Mouse (Mus musculus) neural tube, embryonic 12.5 days (tissue): Measurements from ENCODE around the gene Zfp36l1. TPM values are rescaled to one million over a fixed set of nuclear protein-coding genes. Genes with fewer than 3 reads are reported as not detected.

Experiments used
- ATAC-seq: fragments of 200-750 bp; cut with Nextera tagmentation; 2 replicates; pipeline ENCODE4 v1.8.0; 2017; ENCODE audit warnings: low read depth, mild to moderate bottlenecking, moderate TSS enrichment, moderate library complexity; ENCODE audit not compliant: low FRiP score
- H3K27ac ChIP-seq: fragments of 300-500 bp; sonication (generic); 2 replicates; pipeline ENCODE4 v1.5.1; 2016
- H3K27me3 ChIP-seq: fragments of 300-500 bp; sonication (generic); replicated peaks from 2 replicates; pipeline ENCODE4 v1.6.1; 2016; ENCODE audit warnings: mild to moderate bottlenecking
- H3K36me3 ChIP-seq: fragments of 300-500 bp; sonication (generic); 2 replicates; pipeline ENCODE4 v1.6.1; 2016; ENCODE audit warnings: mild to moderate bottlenecking
- H3K4me1 ChIP-seq: fragments of 300-500 bp; sonication (generic); 2 replicates; pipeline ENCODE4 v1.6.1; 2016
- H3K4me2 ChIP-seq: fragments of 300-500 bp; sonication (generic); replicated peaks from 2 replicates; pipeline ENCODE4 v1.6.1; 2016; ENCODE audit warnings: mild to moderate bottlenecking
- H3K4me3 ChIP-seq: fragments of 300-500 bp; sonication (generic); 2 replicates; pipeline ENCODE4 v1.5.1; 2016
- H3K9ac ChIP-seq: fragments of 300-500 bp; sonication (generic); 2 replicates; pipeline ENCODE4 v1.6.1; 2016; ENCODE audit warnings: mild to moderate bottlenecking
- H3K9me3 ChIP-seq: fragments of 300-500 bp; sonication (generic); 2 replicates; pipeline ENCODE4 v1.6.1; 2016; ENCODE audit warnings: mild to moderate bottlenecking
- WGBS: fragments of 180-500 bp; shearing (Covaris S2); methylation state at CpG from one replicate; pipeline ENCODE4 v1.1.7; 2016; 5-methylcytosine and 5-hydroxymethylcytosine counted together
- polyA plus RNA-seq: library from polyadenylated mRNA; unstranded; fragments of >200 nt; fragmentation: Nextera tagmentation; extraction: Ambion mirVana; gene quantifications from 2 replicates; pipeline ENCODE4 v1.2.1, GENCODE M21; 2016

Gene Zfp36l1
- polyA plus RNA-seq: 72.3 and 73.0 TPM in 2 replicates

DNA sequence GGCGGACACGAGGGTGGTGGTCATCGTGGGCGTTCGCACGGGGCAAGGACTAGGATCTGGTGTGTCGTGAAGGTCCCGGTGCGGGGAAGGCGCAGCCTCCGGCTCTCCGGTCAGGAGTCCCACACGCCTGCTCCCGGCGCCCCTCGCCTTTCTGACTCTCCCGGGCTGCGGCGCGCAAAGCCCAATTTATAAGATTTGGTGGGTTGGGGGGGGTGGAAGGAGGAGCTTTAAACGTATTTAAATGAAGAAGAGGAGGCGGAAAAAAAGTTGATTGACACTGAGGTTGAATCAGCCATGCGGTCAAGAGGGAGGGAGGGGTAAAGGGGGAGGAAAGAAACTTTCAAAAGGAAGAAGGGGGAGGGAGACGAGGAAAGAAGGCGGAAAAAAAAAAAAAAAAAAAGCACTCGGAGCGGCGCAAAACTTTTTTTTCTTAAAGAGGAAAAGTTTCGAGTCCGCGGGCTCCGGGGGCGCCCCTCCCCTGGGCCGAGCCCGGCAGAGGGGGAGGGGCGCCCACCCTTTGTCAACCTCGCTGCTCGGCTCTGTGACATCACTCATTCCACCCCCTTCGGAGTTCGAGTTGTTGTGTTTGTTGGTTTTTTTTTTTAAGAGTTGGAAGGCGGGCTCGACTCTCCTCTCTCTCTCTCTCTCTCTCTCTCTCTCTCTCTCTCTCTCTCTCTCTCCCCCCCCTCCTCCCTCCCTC, at the start of gene Zfp36l1:
Gene Zfp36l1 (minus strand): TSS at position 162 of the 700 bp plus-strand sequence.
- H3K9ac ChIP-seq: peak within 1 kb of the TSS; percentile 91
- peaks cover 26% of the 10 kb centered on the region for H3K4me1 ChIP-seq
- H3K27me3 ChIP-seq: 0 out of 2 replicates have a peak, but pooled peaks cover 6% of the 10 kb centered on the region
- H3K4me2 ChIP-seq: peak within 1 kb of the TSS; percentile 96
- no peaks in the 10 kb centered on the region for H3K9me3 ChIP-seq
- H3K27ac ChIP-seq: peak within 1 kb of the TSS; percentile 82
- under 1% methylated on average over 41 of the region's 42 CpGs for WGBS
- H3K4me3 ChIP-seq: peak within 1 kb of the TSS; percentile 63
- 0 out of 2 replicates have a peak, but pooled peaks have one; percentile 11 for ATAC-seq
- H3K36me3 ChIP-seq: peaks cover 8% of the 10 kb centered on the region; the same call in 1 of the 2 replicates

DNA sequence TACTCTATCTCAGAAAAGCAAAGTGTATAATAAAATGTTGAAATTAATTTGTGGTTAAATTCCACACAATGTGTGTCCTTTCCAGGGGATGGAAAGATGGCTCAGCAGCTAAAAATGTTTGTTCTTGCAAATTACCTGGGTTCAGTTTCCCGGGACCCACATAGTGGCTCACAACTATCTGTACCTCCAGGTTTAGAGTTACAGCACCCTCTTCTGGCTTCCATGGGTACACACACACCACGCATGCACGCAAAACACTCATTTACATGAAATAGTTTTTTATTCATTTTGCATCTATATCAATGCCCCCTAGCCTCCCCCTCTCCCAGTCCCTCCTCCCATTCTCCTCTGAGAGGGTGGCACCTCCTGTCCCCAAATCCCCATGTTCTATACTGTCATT, 49.6 kb upstream of the Zfp36l1 start:
- no peak overlapping the region for H3K9ac ChIP-seq
- peaks cover 4% of the 10 kb centered on the region for H3K36me3 ChIP-seq
- no peaks in the 10 kb centered on the region for H3K9me3 ChIP-seq
- no peak for ATAC-seq
- 82% methylated on average over 3 of the region's 3 CpGs for WGBS
- no peaks in the 10 kb centered on the region for H3K27me3 ChIP-seq
- no peak overlapping the region for H3K27ac ChIP-seq
- H3K4me1 ChIP-seq: no peaks in the 10 kb centered on the region
- H3K4me3 ChIP-seq: no peak overlapping the region
- no peak overlapping the region for H3K4me2 ChIP-seq

DNA sequence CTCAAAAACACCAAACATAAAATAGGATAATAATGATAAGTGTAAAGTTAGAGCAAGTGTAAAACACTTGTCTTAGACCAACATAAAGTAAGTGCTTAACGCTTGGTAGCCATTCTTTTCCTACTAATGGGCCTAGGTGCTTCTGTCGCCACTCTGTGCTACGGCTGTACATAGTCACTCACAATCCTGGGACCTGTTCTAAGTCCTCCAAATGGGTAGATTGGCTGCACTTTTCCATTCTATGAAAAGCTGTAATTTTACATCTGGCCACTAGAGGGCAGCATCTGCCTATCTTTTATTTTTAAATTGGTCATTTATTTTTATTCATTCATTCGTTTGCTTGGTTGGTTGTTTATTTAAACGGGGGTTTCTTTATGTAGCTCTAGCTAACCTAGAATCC, 44.9 kb upstream of the Zfp36l1 start:
- Histone ChIP-seq H3K9me3 (no peaks in the 10 kb centered on the region), H3K9ac (no peak overlapping the region), H3K4me2 (no peak overlapping the region), H3K27me3 (no peaks in the 10 kb centered on the region), H3K4me3 (no peak overlapping the region), H3K27ac (no peak overlapping the region), H3K36me3 (no peaks in the 10 kb centered on the region), H3K4me1 (no peaks in the 10 kb centered on the region)
- no peak for ATAC-seq
- WGBS: 12% methylated on average over 5 of the region's 5 CpGs

DNA sequence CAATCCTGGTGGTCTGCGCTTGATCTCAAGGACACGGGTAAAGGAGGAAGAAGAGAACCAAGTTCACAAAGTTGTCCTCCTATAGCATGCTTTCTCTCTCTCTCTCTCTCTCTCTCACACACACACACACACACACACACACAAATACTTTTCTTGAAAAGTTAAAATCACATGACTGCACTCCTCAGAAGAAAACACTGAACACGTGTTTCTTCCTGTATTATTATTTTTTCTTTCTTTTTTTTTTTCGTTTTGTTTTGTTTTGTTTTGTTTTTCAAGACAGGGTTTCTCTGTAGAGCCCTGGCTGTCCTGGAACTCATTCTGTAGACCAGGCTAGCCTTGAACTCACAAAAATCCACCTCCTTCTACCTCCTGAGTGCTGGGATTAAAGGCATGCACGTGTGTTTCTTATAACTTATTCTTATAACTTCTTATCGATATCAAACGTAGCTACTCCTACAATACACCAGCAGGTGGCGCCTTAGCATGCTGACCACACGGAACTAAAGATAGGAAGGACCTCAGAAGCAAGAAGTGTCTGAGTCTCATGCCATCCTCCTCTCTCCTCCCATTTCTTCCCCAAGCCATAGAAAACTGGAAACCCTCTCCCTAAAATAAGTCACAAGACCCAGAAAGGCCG, 41.0 kb upstream of the Zfp36l1 start:
- Histone ChIP-seq H3K4me2 (no peak overlapping the region), H3K9ac (no peak overlapping the region), H3K27ac (no peak overlapping the region), H3K9me3 (no peaks in the 10 kb centered on the region), H3K36me3 (no peaks in the 10 kb centered on the region), H3K4me3 (no peak overlapping the region), H3K27me3 (no peaks in the 10 kb centered on the region), H3K4me1 (0 out of 2 replicates have a peak, but pooled peaks cover 3% of the 10 kb centered on the region)
- ATAC-seq: no peak
- 44% methylated on average over 10 of the region's 10 CpGs for WGBS

DNA sequence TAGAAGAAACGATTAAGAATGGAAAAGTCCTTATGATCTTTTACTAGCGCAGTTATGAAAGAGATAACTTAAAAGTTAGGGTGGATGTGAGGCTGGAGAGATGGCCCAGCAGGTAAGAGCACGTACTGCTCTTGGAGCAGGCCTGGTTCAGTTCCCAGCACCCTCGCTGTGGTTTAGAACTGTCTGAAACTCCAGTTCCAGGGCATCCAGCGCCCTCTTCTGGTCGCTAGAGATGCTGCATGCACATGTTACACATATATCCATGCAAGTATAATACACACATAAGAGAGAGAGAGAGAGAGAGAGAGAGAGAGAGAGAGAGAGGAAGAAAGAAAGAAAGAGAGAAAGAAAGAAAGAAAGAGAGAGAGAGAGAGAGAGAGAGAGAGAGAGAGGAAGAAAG, 40.3 kb upstream of the Zfp36l1 start:
- H3K9ac ChIP-seq: no peak overlapping the region
- no peaks in the 10 kb centered on the region for H3K27me3 ChIP-seq
- H3K4me3 ChIP-seq: no peak overlapping the region
- H3K36me3 ChIP-seq: no peaks in the 10 kb centered on the region
- H3K4me1 ChIP-seq: 0 out of 2 replicates have a peak, but pooled peaks cover 3% of the 10 kb centered on the region
- H3K9me3 ChIP-seq: no peaks in the 10 kb centered on the region
- ATAC-seq: no peak
- WGBS: 84% methylated on average over 6 of the region's 6 CpGs
- no peak overlapping the region for H3K4me2 ChIP-seq
- H3K27ac ChIP-seq: no peak overlapping the region

DNA sequence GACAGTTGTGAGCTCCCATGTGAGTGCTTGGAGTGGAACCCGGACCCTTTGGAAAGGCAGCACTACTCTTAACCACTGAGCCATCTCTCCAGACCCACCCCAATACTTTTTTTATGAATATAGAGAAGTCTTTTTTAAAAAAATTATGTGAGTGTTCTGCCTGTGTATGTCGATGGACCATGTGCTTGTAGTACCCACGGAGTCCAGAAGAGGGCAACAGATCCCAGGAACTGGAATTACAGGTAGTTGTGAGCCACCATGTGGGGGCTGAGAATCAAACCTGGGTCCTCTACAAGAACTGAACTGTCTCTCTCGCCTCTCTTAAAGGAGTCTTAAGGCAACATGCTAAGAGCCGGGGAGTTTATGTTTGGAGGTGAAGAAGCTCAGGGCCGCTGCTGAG, 39.0 kb upstream of the Zfp36l1 start:
- WGBS: 91% methylated on average over 6 of the region's 6 CpGs
- Histone ChIP-seq H3K9ac (no peak overlapping the region), H3K4me1 (0 out of 2 replicates have a peak, but pooled peaks cover 3% of the 10 kb centered on the region), H3K27me3 (no peaks in the 10 kb centered on the region), H3K9me3 (no peaks in the 10 kb centered on the region), H3K36me3 (no peaks in the 10 kb centered on the region), H3K4me3 (no peak overlapping the region), H3K4me2 (no peak overlapping the region), H3K27ac (no peak overlapping the region)
- ATAC-seq: no peak

DNA sequence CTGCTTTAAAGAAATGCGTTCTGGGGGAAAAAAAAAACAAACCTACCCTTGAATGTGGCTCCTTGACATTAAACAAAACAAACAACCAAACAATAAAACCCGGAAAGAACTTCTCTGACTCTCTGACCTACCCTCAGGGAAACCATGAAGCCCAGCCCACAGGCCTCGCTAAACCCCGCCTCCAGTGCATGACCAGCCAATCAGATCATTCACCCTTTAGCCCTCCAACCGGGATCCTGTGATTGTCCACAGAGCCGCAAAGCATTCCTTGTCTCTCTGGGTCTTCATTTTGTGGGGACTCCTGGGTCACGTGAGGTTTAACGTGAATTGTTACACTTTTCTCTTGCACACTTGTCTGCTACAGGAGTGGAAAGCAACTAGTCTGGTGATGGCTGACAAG, 37.8 kb upstream of the Zfp36l1 start:
- H3K36me3 ChIP-seq: no peaks in the 10 kb centered on the region
- no peak overlapping the region for H3K27ac ChIP-seq

DNA sequence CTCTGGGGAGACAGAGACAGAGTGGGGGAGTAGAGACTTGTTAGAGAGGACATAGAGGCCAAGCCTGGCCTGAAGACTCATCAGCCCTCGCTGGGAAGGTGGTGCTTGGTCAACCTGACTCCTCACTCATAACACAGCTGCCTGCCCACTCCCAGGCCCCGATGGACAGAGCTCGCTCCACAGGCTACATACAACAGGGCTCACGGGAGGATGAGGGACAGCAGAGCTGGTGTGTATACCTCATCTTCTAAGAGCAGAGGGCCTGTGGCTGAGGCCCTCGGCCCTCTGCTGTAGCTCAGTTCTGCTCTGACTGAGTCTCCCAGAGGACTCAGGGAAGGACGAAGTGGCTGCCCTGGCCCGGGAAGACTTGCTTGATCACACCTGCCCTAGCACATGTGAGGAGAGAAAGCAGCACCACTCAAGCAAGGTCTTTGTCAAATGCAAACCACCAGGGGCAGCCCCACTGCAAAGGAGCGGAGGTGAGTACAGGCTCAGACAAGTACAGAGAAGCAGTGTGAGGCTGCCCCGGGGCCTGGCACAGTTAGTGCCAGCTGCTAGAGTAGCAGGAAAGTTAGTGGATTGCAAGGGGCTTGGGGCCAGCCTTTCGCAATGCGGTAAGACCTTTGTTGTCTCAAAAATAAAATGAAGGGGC, 34.9 kb upstream of the Zfp36l1 start:
- WGBS: 89% methylated on average over 11 of the region's 11 CpGs
- ATAC-seq: no peak
- no peaks in the 10 kb centered on the region for H3K27me3 ChIP-seq

More for the DNA sequence above, 37.8 kb upstream of the Zfp36l1 start:
- Histone ChIP-seq H3K9me3 (no peaks in the 10 kb centered on the region), H3K27me3 (no peaks in the 10 kb centered on the region), H3K9ac (no peak overlapping the region), H3K4me1 (peaks cover 11% of the 10 kb centered on the region), H3K4me2 (peak overlapping the region; percentile 22; the same call in 1 of the 2 replicates), H3K4me3 (no peak overlapping the region)
- 22% methylated on average over 8 of the region's 8 CpGs for WGBS
- no peak for ATAC-seq

DNA sequence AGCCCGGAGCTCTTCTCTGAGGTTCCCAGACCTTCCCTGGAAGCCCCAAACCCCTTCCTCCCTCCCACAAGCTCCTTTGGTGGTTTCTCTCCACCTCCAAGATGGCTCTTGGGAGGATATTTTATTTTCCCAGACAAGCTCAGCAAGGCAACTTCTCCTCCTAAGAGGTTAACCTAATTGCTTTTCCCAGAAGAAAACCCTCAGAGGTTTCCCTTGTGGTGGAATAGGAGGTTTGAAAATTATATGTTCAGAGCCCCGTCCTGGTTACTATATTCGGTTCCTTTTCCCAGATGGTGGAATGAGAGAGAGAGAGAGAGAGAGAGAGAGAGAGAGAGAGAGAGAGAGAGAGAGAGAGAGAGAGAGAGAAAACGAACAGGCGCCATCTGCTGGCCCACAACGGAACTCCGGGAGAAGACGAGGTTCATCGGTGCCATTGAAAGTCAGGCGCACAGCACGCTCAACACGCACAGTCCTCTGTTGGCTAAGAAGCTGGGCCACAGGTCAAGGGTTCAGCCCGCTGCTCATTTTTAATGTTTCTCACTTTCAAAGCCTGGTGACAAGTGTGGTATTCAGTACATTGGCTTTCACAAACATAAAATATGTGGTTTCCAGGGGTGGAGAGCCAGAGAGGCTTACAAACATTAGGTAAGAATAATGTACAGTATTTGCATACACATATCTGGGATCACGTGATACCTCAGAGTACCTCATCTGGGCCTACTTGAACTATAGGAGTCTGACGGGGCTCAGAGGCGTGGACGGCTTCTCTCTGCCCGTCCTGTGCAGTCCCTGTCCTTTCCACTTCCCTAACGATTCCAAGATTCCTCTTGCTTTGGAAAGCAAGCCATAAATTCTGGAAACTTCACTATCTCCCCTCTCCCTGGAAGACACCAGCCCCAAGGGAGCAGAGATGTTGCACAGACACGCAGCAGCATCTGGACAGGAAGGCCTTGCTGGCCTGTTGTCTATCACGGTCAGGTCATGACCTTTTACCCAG, 33.7 kb upstream of the Zfp36l1 start:
- Histone ChIP-seq H3K9ac (no peak overlapping the region), H3K4me2 (no peak overlapping the region), H3K9me3 (no peaks in the 10 kb centered on the region), H3K36me3 (no peaks in the 10 kb centered on the region), H3K4me3 (no peak overlapping the region), H3K27ac (no peak overlapping the region), H3K27me3 (no peaks in the 10 kb centered on the region), H3K4me1 (peaks cover 11% of the 10 kb centered on the region)
- 36% methylated on average over 21 of the region's 21 CpGs for WGBS
- ATAC-seq: peak; percentile 52

More for the DNA sequence above, 34.9 kb upstream of the Zfp36l1 start:
- no peak overlapping the region for H3K27ac ChIP-seq
- no peaks in the 10 kb centered on the region for H3K9me3 ChIP-seq
- H3K4me2 ChIP-seq: no peak overlapping the region
- H3K4me1 ChIP-seq: peaks cover 11% of the 10 kb centered on the region
- H3K36me3 ChIP-seq: no peaks in the 10 kb centered on the region
- no peak overlapping the region for H3K4me3 ChIP-seq
- no peak overlapping the region for H3K9ac ChIP-seq

DNA sequence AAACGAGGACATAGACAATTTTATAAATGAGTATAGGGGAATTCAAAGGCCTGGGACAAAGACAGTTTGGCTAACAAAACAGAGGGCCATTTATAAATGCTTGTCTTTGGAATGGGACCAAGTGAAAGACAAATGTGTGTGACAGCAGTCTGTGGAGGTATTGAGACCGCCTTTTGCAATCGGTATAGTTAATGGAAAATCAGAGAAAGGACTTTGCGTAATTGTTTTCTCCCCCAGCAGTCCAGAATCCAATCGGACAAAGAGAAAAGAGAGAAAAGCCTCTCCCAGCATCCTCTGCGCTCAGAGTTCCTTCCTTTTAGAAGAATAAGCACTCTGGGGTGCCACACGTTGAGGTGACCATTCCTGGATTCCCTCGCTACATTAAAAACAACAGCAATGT, 32.6 kb upstream of the Zfp36l1 start:
- H3K4me1 ChIP-seq: peaks cover 8% of the 10 kb centered on the region
- no peak overlapping the region for H3K4me3 ChIP-seq
- no peak overlapping the region for H3K27ac ChIP-seq
- no peaks in the 10 kb centered on the region for H3K36me3 ChIP-seq
- no peak overlapping the region for H3K9ac ChIP-seq
- no peaks in the 10 kb centered on the region for H3K9me3 ChIP-seq
- no peaks in the 10 kb centered on the region for H3K27me3 ChIP-seq
- H3K4me2 ChIP-seq: no peak overlapping the region
- 33% methylated on average over 8 of the region's 8 CpGs for WGBS
- no peak for ATAC-seq

DNA sequence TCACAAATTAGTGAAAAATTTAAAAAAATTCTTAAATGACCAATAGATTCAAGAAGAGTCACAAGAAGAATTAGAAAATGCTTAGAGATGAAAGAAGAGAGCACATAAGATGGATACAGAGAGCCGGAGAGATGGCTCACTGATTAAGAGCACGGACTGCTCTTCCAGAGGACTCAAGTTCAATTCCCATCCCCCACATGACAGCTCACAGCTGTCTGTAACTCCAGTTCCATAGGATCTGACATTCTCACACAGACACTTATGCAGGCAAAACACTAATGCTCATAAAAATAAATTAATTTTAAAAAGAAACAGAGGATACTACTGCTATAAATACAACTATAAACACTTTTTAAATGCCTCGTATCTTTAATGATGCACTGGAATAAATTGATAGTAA, 32.0 kb upstream of the Zfp36l1 start:
- Histone ChIP-seq H3K27me3 (no peaks in the 10 kb centered on the region), H3K4me1 (peaks cover 8% of the 10 kb centered on the region), H3K9me3 (no peaks in the 10 kb centered on the region), H3K36me3 (no peaks in the 10 kb centered on the region), H3K27ac (no peak overlapping the region), H3K4me2 (no peak overlapping the region), H3K4me3 (no peak overlapping the region), H3K9ac (no peak overlapping the region)
- WGBS: 68% methylated on average over 3 of the region's 3 CpGs
- ATAC-seq: no peak
